Comparison of ENCODE assay signal across 12 mouse cellular contexts in the genomic region with DNA sequence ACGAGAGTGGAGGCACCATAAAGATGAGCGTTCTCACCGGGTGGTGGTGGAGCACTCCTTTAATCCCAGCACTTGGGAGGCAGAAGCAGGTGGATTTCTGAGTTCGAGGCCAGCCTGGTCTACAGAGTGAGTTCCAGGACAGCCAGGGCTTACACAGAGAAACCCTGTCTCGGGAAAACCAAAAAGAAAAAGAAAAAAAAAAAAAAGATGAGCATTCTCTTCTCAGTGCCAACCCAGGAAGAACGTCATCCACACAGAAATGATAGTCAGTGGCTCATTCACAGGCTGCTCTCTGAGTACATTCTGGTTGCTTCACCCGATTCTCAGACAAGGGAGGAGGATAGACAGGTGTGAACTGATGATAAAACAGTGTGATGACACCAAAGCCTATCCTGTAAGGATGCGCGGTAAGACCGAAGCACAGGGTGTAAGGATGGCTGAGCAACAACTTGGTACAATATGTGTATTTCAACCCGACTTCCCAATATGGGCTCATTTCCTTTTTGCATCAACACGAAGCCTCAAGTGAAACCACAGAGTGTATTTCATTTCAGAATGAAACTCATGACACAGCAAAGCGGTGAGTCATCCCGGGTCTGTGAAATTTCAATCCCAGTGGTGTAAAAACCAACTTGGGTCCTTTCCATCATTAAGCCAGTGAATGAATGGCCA.
DNase-seq lines count a peak whose midpoint lies in the region; ATAC-seq lines count a peak whose summit lies in the region.
"Had no signal": no experiment of that assay in that cellular context is flagged by ENCODE, and none has a peak within 500 bp of the region (broad histone marks: within the 10 kb centered on the region; RNA-seq: fewer than 3 reads in every experiment).

No protein-coding gene starts in this region.

- H3K27ac ChIP-seq in neural tube, embryonic 15.5 days (replicated peaks), result no peak overlapping the region
- H3K27ac ChIP-seq: hindbrain, embryonic 12.5 days; midbrain, embryonic 10.5 days had no signal

- ATAC-seq in neural tube, embryonic 15.5 days (ENCODE audit: low FRiP score), result no peak
- ATAC-seq: forebrain, postnatal 0 days had no signal

- H3K9ac ChIP-seq in neural tube, embryonic 15.5 days (replicated peaks), result no peak overlapping the region
- H3K9ac ChIP-seq: forebrain, postnatal 0 days; hindbrain, embryonic 12.5 days had no signal

- no peaks in the 10 kb centered on the region for H3K27me3 ChIP-seq in neural tube, embryonic 15.5 days (replicated peaks)
- H3K27me3 ChIP-seq: hindbrain, embryonic 12.5 days had no signal

- no peaks in the 10 kb centered on the region for H3K36me3 ChIP-seq in neural tube, embryonic 15.5 days
- H3K36me3 ChIP-seq: hindbrain, embryonic 12.5 days; midbrain, embryonic 10.5 days had no signal

- 93% methylated on average over 14 of the region's 14 CpGs for WGBS in neural tube, embryonic 15.5 days

- no peak overlapping the region for H3K4me2 ChIP-seq in neural tube, embryonic 15.5 days
- H3K4me2 ChIP-seq: hindbrain, embryonic 12.5 days had no signal

- intact Hi-C loops in heart, postnatal 10 days (cut with DNase I), result no loop called here

- peak; percentile 41 to 54 for DNase-seq in heart, adult 9 months (ENCODE audit: low spot score in 2 of 2)
- no peak for DNase-seq in heart, postnatal 10 days
- DNase-seq in thymus, postnatal 25 days, result peak; percentile 6
- no peak for DNase-seq in thymus, postnatal 4 days
- DNase-seq in induced T-regulatory cell, adult 2 months (ENCODE audit: low read depth), result peak; percentile 92
- DNase-seq in urinary bladder, postnatal 4 days (ENCODE audit: low spot score in 2 of 2), result no peak
- DNase-seq in ovary, postnatal 36 days (ENCODE audit: low spot score), result no peak
- DNase-seq: cerebellum, adult 9-11 months; forebrain, postnatal 0 days had no signal

- H3K4me1 ChIP-seq in neural tube, embryonic 15.5 days, result no peaks in the 10 kb centered on the region
- H3K4me1 ChIP-seq: hindbrain, embryonic 12.5 days; midbrain, embryonic 10.5 days had no signal

- no peaks in the 10 kb centered on the region for H3K9me3 ChIP-seq in neural tube, embryonic 15.5 days (replicated peaks)
- H3K9me3 ChIP-seq: hindbrain, embryonic 12.5 days; midbrain, embryonic 10.5 days had no signal

- H3K4me3 ChIP-seq in neural tube, embryonic 15.5 days (replicated peaks), result no peak overlapping the region
- H3K4me3 ChIP-seq: hindbrain, embryonic 12.5 days; midbrain, embryonic 10.5 days had no signal

Comparison
In these comparisons a context has a peak if more than half of its experiments do, and no peak if none do; other contexts are left out.
1. DNase-seq: peak in heart, adult 9 months (2 of 2), thymus, postnatal 25 days (single experiment) and induced T-regulatory cell, adult 2 months (single experiment); none in heart, postnatal 10 days (0 of 2), thymus, postnatal 4 days (single experiment), urinary bladder, postnatal 4 days (0 of 2) and ovary, postnatal 36 days (single experiment).